Mouse (Mus musculus) heart, embryonic 15.5 days (tissue): ENCODE data around the gene Cpne6. TPM values are rescaled to one million over a fixed set of nuclear protein-coding genes. Genes with fewer than 3 reads are reported as not detected.

ENCODE experiments used
- polyA plus RNA-seq: library from polyadenylated mRNA; unstranded; fragments of >200 nt; fragmentation: Nextera tagmentation; extraction: Ambion mirVana; gene quantifications from 2 replicates; pipeline ENCODE4 v1.2.1, GENCODE M21; 2015

The Cpne6 gene
- polyA plus RNA-seq, 1 experiment from 2014 or later, result 0.30 TPM

Other genes with a start within 250 kb of the Cpne6 start
- 60.7 and 69.5 TPM in 2 replicates for gene Dhrs4, start 31.7 kb upstream of the Cpne6 start, polyA plus RNA-seq
- gene Carmil3, start 19.8 kb upstream of the Cpne6 start, polyA plus RNA-seq, result 1.1 and 1.8 TPM in 2 replicates
- not detected in 2 replicates for gene Nrl, start 14.5 kb downstream of the Cpne6 start, polyA plus RNA-seq
- 34.2 and 42.5 TPM in 2 replicates for gene Pck2, start 29.8 kb downstream of the Cpne6 start, polyA plus RNA-seq
- gene Dcaf11, start 49.6 kb downstream of the Cpne6 start, polyA plus RNA-seq, result 66.2 and 70.2 TPM in 2 replicates
- 0.82 TPM in 1 of 2 replicates, not detected in the other for gene A730061H03Rik, start 50.0 kb downstream of the Cpne6 start, polyA plus RNA-seq
- 80.5 and 81.7 TPM in 2 replicates for gene Fitm1, start 65.2 kb downstream of the Cpne6 start, polyA plus RNA-seq
- gene Psme1, start 67.7 kb downstream of the Cpne6 start, polyA plus RNA-seq, result 206 and 216 TPM in 2 replicates
- 21.2 and 21.6 TPM in 2 replicates for gene Emc9, start 74.9 kb downstream of the Cpne6 start, polyA plus RNA-seq
- gene Psme2, start 80.7 kb downstream of the Cpne6 start, polyA plus RNA-seq, result 203 and 215 TPM in 2 replicates
- 15.8 and 17.4 TPM in 2 replicates for gene Rnf31, start 81.3 kb downstream of the Cpne6 start, polyA plus RNA-seq
- gene Irf9, start 93.1 kb downstream of the Cpne6 start, polyA plus RNA-seq, result 9.1 and 13.7 TPM in 2 replicates
- gene Rec8, start 107.6 kb downstream of the Cpne6 start, polyA plus RNA-seq, result 6.9 and 7.1 TPM in 2 replicates
- 45.0 and 66.7 TPM in 2 replicates for gene Ipo4, start 125.5 kb downstream of the Cpne6 start, polyA plus RNA-seq
- 0.74 and 2.1 TPM in 2 replicates for gene Gm49378, start 127.5 kb downstream of the Cpne6 start, polyA plus RNA-seq
- gene Tm9sf1, start 133.4 kb downstream of the Cpne6 start, polyA plus RNA-seq, result 76.8 and 91.2 TPM in 2 replicates
- 0.31 and 0.36 TPM in 2 replicates for gene Tssk4, start 139.7 kb downstream of the Cpne6 start, polyA plus RNA-seq
- 84.5 and 90.0 TPM in 2 replicates for gene Mdp1, start 150.1 kb downstream of the Cpne6 start, polyA plus RNA-seq
- gene Gmpr2, start 161.5 kb downstream of the Cpne6 start, polyA plus RNA-seq, result 36.0 and 42.3 TPM in 2 replicates
- gene Nedd8, start 161.7 kb downstream of the Cpne6 start, polyA plus RNA-seq, result 448 and 462 TPM in 2 replicates
- 26.1 and 29.2 TPM in 2 replicates for gene Tinf2, start 171.4 kb downstream of the Cpne6 start, polyA plus RNA-seq
- gene Tgm1, start 203.5 kb downstream of the Cpne6 start, polyA plus RNA-seq, result 0.20 and 0.60 TPM in 2 replicates
- 20.7 and 23.8 TPM in 2 replicates for gene Rabggta, start 211.8 kb downstream of the Cpne6 start, polyA plus RNA-seq
- 64.0 and 65.7 TPM in 2 replicates for gene Dhrs1, start 235.2 kb downstream of the Cpne6 start, polyA plus RNA-seq
- 17.9 and 24.4 TPM in 2 replicates for gene Nop9, start 235.2 kb downstream of the Cpne6 start, polyA plus RNA-seq
- gene Cideb, start 248.0 kb downstream of the Cpne6 start, polyA plus RNA-seq, result 1.2 and 1.6 TPM in 2 replicates